Mouse (Mus musculus) kidney, adult 9 months (tissue): ENCODE data around the gene Gm4756.
"Not testable (repeated sequence)": the region's sequence is repeated elsewhere in the genome, so short reads cannot be mapped to it uniquely, and the experiment has no call there.

Source experiments
- DNase-seq: peaks from one replicate; pipeline ENCODE4 v3.0.0; 2022

Gm4756 gene

GRCm38 (mm10) chr12:72649611-72650330 lies at the start of gene Gm4756:
Gene Gm4756 (minus strand): TSS chr12:72649661.
- DNase-seq, result no peak

- peak; percentile 7 for DNase-seq
Observed at GRCm38 (mm10) chr12:72694901-72695463, 45.5 kb upstream of the Gm4756 start.

GRCm38 (mm10) chr12:72694438-72694837 lies 45.0 kb upstream of the Gm4756 start:
- DNase-seq, result peak; percentile 46

- peak; percentile 56 for DNase-seq
Observed at GRCm38 (mm10) chr12:72693895-72694294, 44.4 kb upstream of the Gm4756 start.

- DNase-seq, result not testable (repeated sequence)
Observed at GRCm38 (mm10) chr12:72688281-72688680, 38.8 kb upstream of the Gm4756 start.

- not testable (repeated sequence) for DNase-seq
Observed at GRCm38 (mm10) chr12:72687741-72688140, 38.3 kb upstream of the Gm4756 start.

GRCm38 (mm10) chr12:72686566-72686965 lies 37.1 kb upstream of the Gm4756 start:
- not testable (repeated sequence) for DNase-seq

GRCm38 (mm10) chr12:72683612-72684011 lies 34.2 kb upstream of the Gm4756 start:
- DNase-seq, result no peak

- DNase-seq, result no peak
Observed at GRCm38 (mm10) chr12:72682511-72683282, 33.2 kb upstream of the Gm4756 start.

GRCm38 (mm10) chr12:72681919-72682318 lies 32.5 kb upstream of the Gm4756 start:
- DNase-seq, result no peak

- DNase-seq, result no peak
Observed at GRCm38 (mm10) chr12:72679635-72680034, 30.2 kb upstream of the Gm4756 start.

- DNase-seq, result no peak
Observed at GRCm38 (mm10) chr12:72674820-72675219, 25.4 kb upstream of the Gm4756 start.

GRCm38 (mm10) chr12:72674079-72674797 lies 24.8 kb upstream of the Gm4756 start:
- DNase-seq, result no peak

- no peak for DNase-seq
Observed at GRCm38 (mm10) chr12:72671516-72672135, 22.2 kb upstream of the Gm4756 start.

GRCm38 (mm10) chr12:72670921-72671320 lies 21.5 kb upstream of the Gm4756 start:
- DNase-seq, result no peak

GRCm38 (mm10) chr12:72667868-72668469 lies 18.5 kb upstream of the Gm4756 start:
- DNase-seq, result no peak

- DNase-seq, result no peak
Observed at GRCm38 (mm10) chr12:72666015-72666414, 16.6 kb upstream of the Gm4756 start.

- peak; percentile 80 for DNase-seq
Observed at GRCm38 (mm10) chr12:72664735-72665337, 15.4 kb upstream of the Gm4756 start, which contains the start of gene Dhrs7. Gene Dhrs7 (minus strand): TSS chr12:72664909.

GRCm38 (mm10) chr12:72664020-72664734 lies 14.7 kb upstream of the Gm4756 start:
- peak; percentile 32 for DNase-seq

GRCm38 (mm10) chr12:72655775-72656174 lies 6.3 kb upstream of the Gm4756 start:
- no peak for DNase-seq

- DNase-seq, result peak; percentile 64
Observed at GRCm38 (mm10) chr12:72654698-72655097, 5.2 kb upstream of the Gm4756 start.
